Mouse (Mus musculus) midbrain, embryonic 15.5 days (tissue): ENCODE results near the gene Rnps1. TPM values are rescaled to one million over a fixed set of nuclear protein-coding genes. Genes with fewer than 3 reads are reported as not detected.

Experiments
- ATAC-seq: fragments of 200-750 bp; cut with Nextera tagmentation; replicated peaks from 2 replicates; pipeline ENCODE4 v1.8.0; 2017; ENCODE audit warnings: moderate TSS enrichment
- H3K27ac ChIP-seq: fragments of 300-500 bp; sonication (generic); 2 replicates; pipeline ENCODE4 v1.5.1; 2015; ENCODE audit warnings: mild to moderate bottlenecking, inconsistent platforms
- H3K27me3 ChIP-seq: fragments of 300-500 bp; sonication (generic); replicated peaks from 2 replicates; pipeline ENCODE4 v1.6.1; 2015; ENCODE audit warnings: inconsistent platforms
- H3K36me3 ChIP-seq: fragments of 300-500 bp; sonication (generic); replicated peaks from 2 replicates; pipeline ENCODE4 v1.6.1; 2015; ENCODE audit warnings: inconsistent platforms
- H3K4me1 ChIP-seq: fragments of 300-500 bp; sonication (generic); 2 replicates; pipeline ENCODE4 v1.6.1; 2015; ENCODE audit warnings: inconsistent platforms
- H3K4me2 ChIP-seq: fragments of 300-500 bp; sonication (generic); 2 replicates; pipeline ENCODE4 v1.6.1; 2015; ENCODE audit warnings: inconsistent platforms, mild to moderate bottlenecking, moderate library complexity
- H3K4me3 ChIP-seq: fragments of 300-500 bp; sonication (generic); 2 replicates; pipeline ENCODE4 v1.5.1; 2015; ENCODE audit warnings: mild to moderate bottlenecking, inconsistent platforms
- H3K9ac ChIP-seq: fragments of 300-500 bp; sonication (generic); 2 replicates; pipeline ENCODE4 v1.6.1; 2015; ENCODE audit warnings: mild to moderate bottlenecking, inconsistent platforms
- H3K9me3 ChIP-seq: fragments of 300-500 bp; sonication (generic); 2 replicates; pipeline ENCODE4 v1.6.1; 2016; ENCODE audit warnings: inconsistent platforms
- WGBS: fragments of 180-500 bp; shearing (Covaris S2); methylation state at CpG from one replicate; pipeline ENCODE4 v1.1.7; 2015; ENCODE audit warnings: mixed read lengths; 5-methylcytosine and 5-hydroxymethylcytosine counted together
- polyA plus RNA-seq: library from polyadenylated mRNA; unstranded; fragments of >200 nt; fragmentation: Nextera tagmentation; extraction: Ambion mirVana; gene quantifications from 2 replicates; pipeline ENCODE4 v1.2.1, GENCODE M21; 2015

Rnps1 gene
- 364 and 368 TPM in 2 replicates for polyA plus RNA-seq

- WGBS: under 1% methylated on average over 64 of the region's 64 CpGs
- ATAC-seq: peak; percentile 94
Observed at GRCm38 (mm10) chr17:24414230-24414976, at the start of gene Rnps1. Rnps1 (plus strand) TSS chr17:24414565.

GRCm38 (mm10) chr17:24365863-24366262 is 48.5 kb upstream of the Rnps1 start:
- Histone ChIP-seq H3K9me3 (no peaks in the 10 kb centered on the region), H3K4me1 (no peaks in the 10 kb centered on the region), H3K9ac (no peak overlapping the region), H3K36me3 (peaks cover 14% of the 10 kb centered on the region), H3K4me2 (no peak overlapping the region), H3K27me3 (no peaks in the 10 kb centered on the region), H3K27ac (no peak overlapping the region), H3K4me3 (no peak overlapping the region)
- WGBS: 33% methylated on average over 13 of the region's 13 CpGs
- no peak for ATAC-seq

More at GRCm38 (mm10) chr17:24414230-24414976, at the start of gene Rnps1:
- Histone ChIP-seq H3K27ac (peak within 1 kb of the TSS; percentile 88), H3K36me3 (peaks cover 20% of the 10 kb centered on the region), H3K4me1 (peaks cover 22% of the 10 kb centered on the region), H3K4me2 (peak within 1 kb of the TSS; percentile 86), H3K9me3 (no peaks in the 10 kb centered on the region), H3K9ac (peak within 1 kb of the TSS; percentile 73), H3K4me3 (peak within 1 kb of the TSS; percentile 72), H3K27me3 (no peaks in the 10 kb centered on the region)

- 88% methylated on average over 4 of the region's 5 CpGs for WGBS
- no peaks in the 10 kb centered on the region for H3K27me3 ChIP-seq
Observed at GRCm38 (mm10) chr17:24375094-24375712, 39.2 kb upstream of the Rnps1 start.

DNA sequence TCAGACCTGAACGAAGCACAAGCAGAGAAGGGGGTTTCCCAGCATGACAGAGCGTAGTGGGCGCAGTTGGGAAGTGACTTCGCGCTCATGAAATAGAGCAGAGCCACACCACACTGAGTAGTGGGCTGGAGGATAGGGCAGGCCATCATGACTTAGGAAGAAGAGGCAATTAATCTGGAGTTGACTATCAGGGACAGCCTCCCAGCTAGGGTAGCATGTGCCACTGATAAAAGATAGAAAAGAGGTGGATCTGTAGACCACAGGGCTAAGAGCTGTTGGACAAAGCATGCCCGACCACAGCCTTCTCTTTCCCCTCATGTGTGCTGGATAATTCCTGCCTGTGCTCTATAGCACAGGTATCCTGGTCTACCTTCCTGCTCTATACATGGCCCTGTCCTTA is 38.5 kb upstream of the Rnps1 start:
- WGBS: 92% methylated on average over 6 of the region's 6 CpGs
- Histone ChIP-seq H3K9ac (no peak overlapping the region), H3K36me3 (peaks cover 54% of the 10 kb centered on the region; the same call in 1 of the 2 replicates), H3K4me2 (no peak overlapping the region), H3K27ac (no peak overlapping the region), H3K4me3 (no peak overlapping the region), H3K9me3 (no peaks in the 10 kb centered on the region), H3K27me3 (no peaks in the 10 kb centered on the region), H3K4me1 (no peaks in the 10 kb centered on the region)
- no peak for ATAC-seq

More at GRCm38 (mm10) chr17:24375094-24375712, 39.2 kb upstream of the Rnps1 start:
- no peak for ATAC-seq
- Histone ChIP-seq H3K4me2 (no peak overlapping the region), H3K9me3 (no peaks in the 10 kb centered on the region), H3K36me3 (peaks cover 58% of the 10 kb centered on the region; the same call in 1 of the 2 replicates), H3K27ac (no peak overlapping the region), H3K4me1 (no peaks in the 10 kb centered on the region), H3K9ac (no peak overlapping the region), H3K4me3 (no peak overlapping the region)

DNA sequence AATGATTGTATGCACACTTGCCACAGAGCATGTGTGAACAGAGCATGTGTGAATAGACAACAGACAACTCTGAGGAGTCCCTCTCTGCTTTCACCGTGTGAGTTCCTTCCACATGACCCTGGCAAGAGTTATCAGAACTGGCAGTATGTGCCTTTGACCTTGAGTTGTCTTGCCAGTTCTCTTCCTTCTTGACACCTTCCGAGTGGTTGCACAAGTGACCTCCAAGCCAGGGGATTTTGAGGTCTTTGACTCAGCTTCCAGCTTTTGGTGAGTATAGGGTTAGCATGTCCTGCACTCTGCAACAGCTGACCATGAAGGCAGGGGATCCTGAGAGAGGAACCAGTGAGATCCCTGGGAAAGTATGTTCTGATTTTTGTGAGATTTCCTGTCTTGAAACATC is 35.9 kb upstream of the Rnps1 start:
- Histone ChIP-seq H3K4me2 (no peak overlapping the region), H3K36me3 (peaks cover 51% of the 10 kb centered on the region), H3K27ac (no peak overlapping the region), H3K4me1 (no peaks in the 10 kb centered on the region), H3K27me3 (no peaks in the 10 kb centered on the region), H3K9ac (no peak overlapping the region), H3K9me3 (no peaks in the 10 kb centered on the region), H3K4me3 (no peak overlapping the region)
- 97% methylated on average over 2 of the region's 2 CpGs for WGBS
- no peak for ATAC-seq

DNA sequence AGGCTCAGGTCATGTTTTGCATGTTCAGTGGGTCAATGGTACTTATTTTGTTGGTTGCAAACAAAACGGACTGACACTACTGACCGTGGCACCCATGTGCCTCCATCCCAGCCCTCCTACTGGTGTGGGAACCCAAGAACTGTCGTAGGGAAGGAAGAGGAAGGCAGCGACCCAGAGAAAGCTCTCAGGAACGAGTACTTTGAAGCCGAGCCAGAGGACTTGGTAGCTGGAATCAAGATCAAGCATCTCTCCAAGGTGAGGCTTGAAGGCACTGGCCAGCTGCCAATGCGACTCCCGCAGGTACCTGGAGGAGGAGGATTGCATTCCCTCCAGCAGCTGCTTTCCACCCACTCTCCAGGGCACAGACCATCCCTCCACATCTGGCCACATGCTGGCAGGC is 30.6 kb upstream of the Rnps1 start:
- H3K9ac ChIP-seq: no peak overlapping the region
- no peak overlapping the region for H3K27ac ChIP-seq
- no peak overlapping the region for H3K4me2 ChIP-seq
- H3K4me3 ChIP-seq: no peak overlapping the region
- no peak for ATAC-seq
- no peaks in the 10 kb centered on the region for H3K27me3 ChIP-seq
- peaks cover 51% of the 10 kb centered on the region for H3K36me3 ChIP-seq
- H3K9me3 ChIP-seq: no peaks in the 10 kb centered on the region
- WGBS: 88% methylated on average over 8 of the region's 8 CpGs
- no peaks in the 10 kb centered on the region for H3K4me1 ChIP-seq

- Histone ChIP-seq H3K4me3 (no peak overlapping the region), H3K4me1 (no peaks in the 10 kb centered on the region), H3K36me3 (peaks cover 65% of the 10 kb centered on the region), H3K9me3 (no peaks in the 10 kb centered on the region), H3K4me2 (no peak overlapping the region), H3K27ac (no peak overlapping the region), H3K9ac (no peak overlapping the region), H3K27me3 (no peaks in the 10 kb centered on the region)
- ATAC-seq: no peak
- 90% methylated on average over 5 of the region's 5 CpGs for WGBS
Observed at GRCm38 (mm10) chr17:24388711-24389110, 25.7 kb upstream of the Rnps1 start.

DNA sequence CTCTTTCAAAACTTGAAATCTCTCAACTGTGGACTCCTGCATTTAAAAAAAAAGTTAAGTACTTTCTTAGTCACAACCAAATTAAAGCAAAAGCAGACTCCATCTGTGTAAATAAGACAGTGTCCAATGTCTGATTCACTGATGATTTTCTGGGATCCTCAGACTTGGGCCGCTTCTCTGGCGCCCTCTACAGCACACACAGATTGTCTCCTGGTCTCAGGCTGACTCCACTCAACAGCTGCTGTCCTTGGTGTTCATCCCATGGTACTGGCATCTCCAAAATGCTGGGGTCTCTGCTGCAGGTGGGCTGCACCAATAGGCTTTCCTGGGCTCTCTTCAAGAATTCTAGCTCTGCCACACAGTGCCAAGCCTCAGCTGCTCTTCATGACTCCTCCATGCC is 24.5 kb upstream of the Rnps1 start:
- H3K9ac ChIP-seq: no peak overlapping the region
- no peak overlapping the region for H3K4me2 ChIP-seq
- no peak for ATAC-seq
- H3K9me3 ChIP-seq: no peaks in the 10 kb centered on the region
- no peak overlapping the region for H3K27ac ChIP-seq
- H3K4me1 ChIP-seq: no peaks in the 10 kb centered on the region
- no peak overlapping the region for H3K4me3 ChIP-seq
- WGBS: 3% methylated on average over 2 of the region's 2 CpGs
- no peaks in the 10 kb centered on the region for H3K27me3 ChIP-seq
- H3K36me3 ChIP-seq: peaks cover 55% of the 10 kb centered on the region

DNA sequence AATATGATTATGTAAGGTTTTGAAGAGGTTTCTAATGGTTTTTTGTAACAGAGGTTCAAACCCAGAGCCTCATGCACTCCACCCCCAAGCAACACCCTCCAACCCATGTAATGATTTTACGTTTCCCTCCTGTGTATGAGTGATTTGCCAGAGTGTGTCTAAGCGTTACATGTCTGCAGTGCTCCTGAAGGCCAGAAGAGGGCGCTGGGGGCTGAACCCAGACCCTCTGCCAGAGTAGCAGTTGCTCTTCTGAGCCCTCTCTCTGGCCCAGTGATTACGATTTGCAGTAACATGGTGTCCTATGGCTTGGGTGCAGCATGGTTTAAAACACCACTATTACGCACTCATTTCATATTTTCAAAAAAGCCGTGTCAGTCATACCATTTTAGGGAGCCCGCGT is 23.2 kb upstream of the Rnps1 start:
- no peaks in the 10 kb centered on the region for H3K27me3 ChIP-seq
- H3K4me1 ChIP-seq: no peaks in the 10 kb centered on the region
- 67% methylated on average over 8 of the region's 8 CpGs for WGBS
- H3K9ac ChIP-seq: no peak overlapping the region
- H3K9me3 ChIP-seq: no peaks in the 10 kb centered on the region
- H3K27ac ChIP-seq: no peak overlapping the region
- no peak overlapping the region for H3K4me2 ChIP-seq
- no peak overlapping the region for H3K4me3 ChIP-seq
- ATAC-seq: no peak
- peaks cover 46% of the 10 kb centered on the region for H3K36me3 ChIP-seq

- H3K9me3 ChIP-seq: no peaks in the 10 kb centered on the region
Observed at GRCm38 (mm10) chr17:24393527-24393926, 20.8 kb upstream of the Rnps1 start.

DNA sequence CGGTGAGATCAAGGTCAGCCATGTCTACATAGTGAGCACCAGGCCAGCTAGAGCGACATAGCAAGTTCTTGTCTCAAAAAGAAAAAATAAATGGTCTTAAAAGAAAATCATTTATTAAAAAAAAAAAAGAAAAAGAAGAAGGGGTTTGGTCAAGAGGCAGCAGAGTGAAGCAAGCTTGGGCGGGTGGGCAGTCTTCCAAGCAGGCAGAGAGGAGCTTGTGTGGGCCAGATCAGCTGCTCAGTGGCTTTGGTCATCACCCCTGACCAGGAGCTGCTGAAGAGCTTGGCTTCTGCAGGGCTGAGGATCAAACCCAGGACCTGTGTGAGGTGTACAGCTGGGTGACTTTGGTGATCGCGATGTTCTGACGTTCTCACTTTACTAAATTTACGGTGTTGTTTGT is 19.9 kb upstream of the Rnps1 start:
- Histone ChIP-seq H3K4me1 (no peaks in the 10 kb centered on the region), H3K9ac (no peak overlapping the region), H3K4me2 (no peak overlapping the region), H3K27ac (no peak overlapping the region), H3K27me3 (no peaks in the 10 kb centered on the region), H3K9me3 (no peaks in the 10 kb centered on the region), H3K4me3 (no peak overlapping the region), H3K36me3 (peaks cover 34% of the 10 kb centered on the region; the same call in 1 of the 2 replicates)
- ATAC-seq: no peak
- WGBS: 93% methylated on average over 7 of the region's 7 CpGs

More at GRCm38 (mm10) chr17:24393527-24393926, 20.8 kb upstream of the Rnps1 start:
- Histone ChIP-seq H3K9ac (no peak overlapping the region), H3K4me2 (no peak overlapping the region), H3K27ac (no peak overlapping the region), H3K27me3 (no peaks in the 10 kb centered on the region), H3K4me1 (no peaks in the 10 kb centered on the region), H3K4me3 (no peak overlapping the region), H3K36me3 (peaks cover 38% of the 10 kb centered on the region)
- no peak for ATAC-seq
- WGBS: 48% methylated on average over 3 of the region's 4 CpGs

DNA sequence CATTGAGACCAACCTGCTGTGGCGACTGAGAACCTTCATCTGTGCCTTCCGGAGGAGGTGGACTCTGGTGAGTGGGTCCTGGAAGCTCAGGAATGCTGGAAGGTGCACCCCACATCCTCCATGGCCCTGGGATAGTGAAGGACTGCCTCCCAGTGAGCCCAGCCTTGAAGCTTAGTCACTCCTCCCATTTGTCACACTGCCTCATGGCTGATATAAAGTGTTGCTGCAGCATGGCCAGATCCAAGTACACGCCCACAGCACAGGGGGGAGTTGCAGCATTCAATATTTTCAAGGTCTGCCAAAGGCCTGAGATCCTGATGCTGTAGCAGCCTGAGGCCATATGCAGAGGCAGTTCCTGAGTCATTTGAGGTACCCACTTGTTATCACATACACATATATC is 12.0 kb upstream of the Rnps1 start:
- Histone ChIP-seq H3K4me2 (no peak overlapping the region), H3K4me1 (no peaks in the 10 kb centered on the region), H3K9ac (no peak overlapping the region), H3K27me3 (no peaks in the 10 kb centered on the region), H3K9me3 (no peaks in the 10 kb centered on the region), H3K36me3 (peaks cover 59% of the 10 kb centered on the region), H3K27ac (no peak overlapping the region), H3K4me3 (no peak overlapping the region)
- 83% methylated on average over 3 of the region's 3 CpGs for WGBS
- ATAC-seq: no peak
